Mouse (Mus musculus) right cerebral cortex, adult 2 months (tissue): ENCODE data around the gene Cars2.
"Not testable (repeated sequence)": the region's sequence is repeated elsewhere in the genome, so short reads cannot be mapped to it uniquely, and the experiment has no call there.

Source experiments
- DNase-seq, 2 experiments: peaks; one replicate each; pipeline ENCODE4 v3.0.0; 2021 to 2022; ENCODE audit warnings: low spot score in 2 of 2

The Cars2 gene

GRCm38 (mm10) chr8:11475876-11476275 is 74.7 kb downstream of the Cars2 start:
- DNase-seq, result no peak

DNA sequence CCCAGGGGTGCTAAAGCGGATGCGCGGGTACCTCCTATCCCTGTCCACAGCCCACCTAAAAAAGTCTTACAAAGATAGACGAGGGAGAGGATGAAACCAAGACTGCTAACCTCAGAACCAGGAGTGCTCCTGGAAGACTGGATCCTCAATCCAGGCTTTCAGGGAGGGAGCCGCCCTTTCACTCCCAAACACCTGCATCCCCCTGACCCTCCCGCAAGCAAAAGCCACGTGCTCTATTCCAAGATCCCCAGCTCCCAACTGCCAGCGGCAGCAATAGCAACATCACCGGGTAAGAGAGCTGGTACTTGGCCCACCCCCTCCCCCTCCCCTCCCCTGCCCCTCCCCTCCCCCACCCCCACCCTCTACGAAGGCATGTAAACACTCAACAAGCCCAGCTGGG is 75.2 kb downstream of the Cars2 start:
- DNase-seq, result no peak

- no peak for DNase-seq
These were observed 77.5 kb downstream of the Cars2 start for GRCm38 (mm10) chr8:11473072-11473471.

- no peak for DNase-seq
These were observed 79.3 kb downstream of the Cars2 start for GRCm38 (mm10) chr8:11471309-11471708.

- no peak for DNase-seq
These were observed 79.9 kb downstream of the Cars2 start for GRCm38 (mm10) chr8:11470694-11471093.

DNA sequence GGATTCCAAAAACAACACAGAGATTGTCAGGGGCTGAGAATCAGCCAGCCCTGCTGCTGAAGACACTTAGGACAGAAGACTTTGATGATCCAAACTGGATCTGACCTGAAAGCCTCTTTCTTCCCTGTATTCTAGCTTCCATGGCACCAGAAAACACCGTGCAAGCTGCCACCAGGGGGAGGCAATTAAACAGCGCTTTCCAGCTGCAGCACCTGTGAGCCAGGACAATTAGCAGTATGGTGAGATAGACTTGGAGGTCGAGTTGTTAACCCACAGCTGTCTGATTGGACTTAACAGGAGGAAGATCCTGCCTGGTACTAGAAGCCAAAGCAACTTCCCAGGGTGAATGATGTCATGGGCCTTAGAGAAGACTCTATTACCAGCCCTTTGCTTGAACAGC is 81.5 kb downstream of the Cars2 start:
- DNase-seq, result peak; percentile 31 to 37

- not testable (repeated sequence) for DNase-seq
These were observed 84.1 kb downstream of the Cars2 start for GRCm38 (mm10) chr8:11466528-11466927.

GRCm38 (mm10) chr8:11465619-11466018 is 85.0 kb downstream of the Cars2 start:
- DNase-seq, result no peak

GRCm38 (mm10) chr8:11464707-11464964 is 85.9 kb downstream of the Cars2 start:
- DNase-seq, result no peak
